Mouse (Mus musculus): Measurements from ENCODE around the gene Adamts2.

Gene Adamts2

GRCm38 (mm10) chr11:50848520-50849137 lies 246.7 kb downstream of the Adamts2 start:
- DNase-seq (ENCODE audit: low spot score), result no peak

GRCm38 (mm10) chr11:50849310-50849709 lies 247.4 kb downstream of the Adamts2 start:
- no peak for DNase-seq (ENCODE audit: low spot score)

- DNase-seq (ENCODE audit: low spot score), result no peak
Observed at GRCm38 (mm10) chr11:50850177-50850735, 248.4 kb downstream of the Adamts2 start, which contains the start of gene Grm6. Gene Grm6 (plus strand): TSS chr11:50850685.

- DNase-seq (ENCODE audit: low spot score), result no peak
Observed at GRCm38 (mm10) chr11:50850989-50851601, 249.2 kb downstream of the Adamts2 start.

All from ovary, postnatal 14 days (tissue).